Mouse (Mus musculus) B cell, adult (primary cell): ENCODE results near the gene Smim13. TPM values are rescaled to one million over a fixed set of nuclear protein-coding genes. Genes with fewer than 3 reads are reported as not detected.

Experiments
- total RNA-seq: library from RNA; stranded (reverse); gene quantifications from 4 replicates; pipeline ENCODE4 v1.2.4, GENCODE M21; 2023; ENCODE audit not compliant: inconsistent age

Gene Smim13
- total RNA-seq = 3.8 to 4.9 TPM (median 4.6 TPM) in 4 replicates

DNA sequence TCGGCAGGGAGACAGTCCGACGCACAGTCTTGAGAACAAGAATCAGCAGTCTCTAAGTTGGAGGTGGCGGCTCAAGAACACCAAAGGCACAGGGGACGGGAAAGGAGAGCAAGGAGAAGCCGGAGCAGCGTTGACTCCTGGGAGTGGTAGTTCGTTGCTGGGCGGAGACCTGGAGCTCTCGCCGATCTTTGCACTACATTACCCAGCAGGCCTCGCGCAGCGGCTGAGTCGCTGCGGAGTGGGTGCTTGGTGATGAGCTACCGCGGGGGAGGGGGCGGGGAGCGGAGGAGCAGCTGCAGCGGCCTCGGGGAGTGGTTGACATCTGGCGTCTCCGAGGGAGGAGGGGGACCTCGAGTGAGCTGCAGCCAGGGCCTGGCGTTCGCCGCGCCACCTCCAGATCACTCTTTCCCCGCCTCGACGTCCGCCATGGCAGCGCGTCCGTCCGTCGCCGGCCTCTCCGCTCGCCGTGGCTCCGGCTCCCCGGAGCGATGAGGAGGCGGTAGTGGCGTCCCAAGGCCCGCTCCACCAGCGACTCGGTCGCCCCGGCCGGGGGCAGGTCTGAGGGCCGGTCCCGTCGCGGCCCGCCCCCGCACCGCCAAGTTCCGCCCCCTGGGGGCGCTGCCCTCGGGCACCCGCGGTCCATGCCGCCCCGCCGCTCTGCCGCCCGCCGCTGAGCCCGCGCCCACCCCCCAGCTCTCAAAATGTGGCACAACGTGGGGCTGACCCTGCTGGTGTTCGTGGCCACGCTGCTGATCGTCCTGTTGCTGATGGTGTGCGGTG, at the start of gene Smim13:
Gene Smim13, plus strand, starts transcription at position 307 of the 780 bp plus-strand sequence.

DNA sequence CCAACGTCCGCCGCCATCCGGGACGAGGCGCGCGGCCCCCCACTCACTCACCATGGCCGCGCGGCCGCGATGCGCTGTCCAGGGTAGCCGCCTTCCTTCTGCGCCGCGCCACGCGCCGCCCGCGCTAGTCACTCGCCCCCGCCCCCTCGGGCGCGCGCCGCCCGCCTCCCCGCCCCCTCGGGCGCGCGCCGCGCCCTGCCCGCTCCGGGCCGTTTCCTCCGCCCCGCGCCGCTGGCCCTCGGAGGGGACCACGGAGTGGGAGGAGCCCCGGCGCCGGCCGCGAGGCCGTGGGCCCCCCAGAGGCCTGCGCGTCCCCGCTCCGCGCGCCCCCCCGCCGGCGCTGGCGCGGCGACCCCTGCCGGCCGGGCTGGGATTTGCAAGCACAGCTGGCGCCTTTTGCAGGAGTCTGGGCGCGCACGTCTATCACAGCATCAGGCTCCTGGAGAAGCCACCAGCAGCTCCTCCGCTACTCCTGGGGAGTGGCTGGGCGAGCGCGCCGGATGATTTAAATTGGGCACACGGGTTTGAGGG, 29.3 kb upstream of the Smim13 start, which contains the start of gene Elovl2:
Gene Elovl2, minus strand, starts transcription at position 102 of the 531 bp plus-strand sequence.

GRCm38 (mm10) chr13:41273927-41274650, 24.4 kb downstream of the Smim13 start, which contains the start of gene Gm17364:
TSS of gene Gm17364 (minus strand) at chr13:41273977.

Other genes with a start within 250 kb of the Smim13 start
- 61.9 to 68.0 TPM (median 67.0 TPM) in 4 replicates for gene Pak1ip1, start 248.8 kb upstream of the Smim13 start, total RNA-seq
- gene Tmem14c, start 233.6 kb upstream of the Smim13 start, total RNA-seq = 35.1 to 38.8 TPM (median 37.3 TPM) in 4 replicates
- gene Mak, start 170.1 kb upstream of the Smim13 start, total RNA-seq = not detected in 4 replicates
- 0.18 to 0.36 TPM in 2 of 4 replicates, not detected in the others for gene Gcm2, start 138.8 kb upstream of the Smim13 start, total RNA-seq
- gene Sycp2l, start 135.5 kb upstream of the Smim13 start, total RNA-seq = not detected in 4 replicates
- gene Elovl2, start 29.4 kb upstream of the Smim13 start, total RNA-seq = not detected in 4 replicates
- gene Gm17364, start 24.1 kb downstream of the Smim13 start, total RNA-seq = not detected in 4 replicates
- gene Nedd9, start 237.5 kb downstream of the Smim13 start, total RNA-seq = 299 to 353 TPM (median 330 TPM) in 4 replicates